Mouse (Mus musculus) cerebellum, postnatal 25 days (tissue): ENCODE measurements around the gene Gm2001.
"Not testable (repeated sequence)": the region's sequence is repeated elsewhere in the genome, so short reads cannot be mapped to it uniquely, and the experiment has no call there.

Experiments
- DNase-seq, 2 experiments: peaks; one replicate each; pipeline ENCODE4 v3.0.0; 2021; ENCODE audit warnings: mixed read lengths in 2 of 2

The Gm2001 gene

GRCm38 (mm10) chr12:87842239-87842638 is at the start of gene Gm2001:
TSS of gene Gm2001 (minus strand) at chr12:87842339.
- DNase-seq: not testable (repeated sequence)

- not testable (repeated sequence) for DNase-seq
These were observed 31.6 kb upstream of the Gm2001 start, which contains the start of gene Gm2016 for GRCm38 (mm10) chr12:87873772-87874171. TSS of gene Gm2016 (plus strand) at chr12:87874072.

GRCm38 (mm10) chr12:87864048-87864447 is 21.9 kb upstream of the Gm2001 start:
- not testable (repeated sequence) for DNase-seq

- not testable (repeated sequence) for DNase-seq
These were observed 21.5 kb upstream of the Gm2001 start for GRCm38 (mm10) chr12:87863638-87864037.

- peak; percentile 1 to 9 for DNase-seq
These were observed 19.9 kb upstream of the Gm2001 start for GRCm38 (mm10) chr12:87861740-87862692.

- not testable (repeated sequence) for DNase-seq
These were observed 13.9 kb upstream of the Gm2001 start for GRCm38 (mm10) chr12:87856067-87856466.

GRCm38 (mm10) chr12:87850657-87851056 is 8.5 kb upstream of the Gm2001 start:
- DNase-seq: not testable (repeated sequence)

- not testable (repeated sequence) for DNase-seq
These were observed 25.9 kb downstream of the Gm2001 start, which contains the start of gene BB287469 for GRCm38 (mm10) chr12:87816277-87816676. TSS of gene BB287469 (plus strand) at chr12:87816577.

- DNase-seq: not testable (repeated sequence)
These were observed 44.2 kb downstream of the Gm2001 start for GRCm38 (mm10) chr12:87797971-87798370.

GRCm38 (mm10) chr12:87795212-87795611 is 46.9 kb downstream of the Gm2001 start, which contains the start of gene Gm21936:
TSS of gene Gm21936 (plus strand) at chr12:87795512.
- DNase-seq: not testable (repeated sequence)
